Mouse (Mus musculus): ENCODE results near the gene Diaph3.

- no peak for TF ChIP-seq CTCF (IDR thresholded peaks at IDR 0.05; ENCODE audit: low read depth)
- TF ChIP-seq EP300 (IDR thresholded peaks at IDR 0.05; ENCODE audit: low read depth): no peak
Measured at GRCm38 (mm10) chr14:86677015-86677414, 464.0 kb downstream of the Diaph3 start.

Measured in heart, postnatal 0 days (tissue).